Mouse (Mus musculus): ENCODE measurements at regions not wholly inside any gene's neighbourhood (a gene's known extent, or its start where the extent isn't known, plus 50 kb on each side); places are given as distances from the start of the nearest gene placed in this dataset.

DNA sequence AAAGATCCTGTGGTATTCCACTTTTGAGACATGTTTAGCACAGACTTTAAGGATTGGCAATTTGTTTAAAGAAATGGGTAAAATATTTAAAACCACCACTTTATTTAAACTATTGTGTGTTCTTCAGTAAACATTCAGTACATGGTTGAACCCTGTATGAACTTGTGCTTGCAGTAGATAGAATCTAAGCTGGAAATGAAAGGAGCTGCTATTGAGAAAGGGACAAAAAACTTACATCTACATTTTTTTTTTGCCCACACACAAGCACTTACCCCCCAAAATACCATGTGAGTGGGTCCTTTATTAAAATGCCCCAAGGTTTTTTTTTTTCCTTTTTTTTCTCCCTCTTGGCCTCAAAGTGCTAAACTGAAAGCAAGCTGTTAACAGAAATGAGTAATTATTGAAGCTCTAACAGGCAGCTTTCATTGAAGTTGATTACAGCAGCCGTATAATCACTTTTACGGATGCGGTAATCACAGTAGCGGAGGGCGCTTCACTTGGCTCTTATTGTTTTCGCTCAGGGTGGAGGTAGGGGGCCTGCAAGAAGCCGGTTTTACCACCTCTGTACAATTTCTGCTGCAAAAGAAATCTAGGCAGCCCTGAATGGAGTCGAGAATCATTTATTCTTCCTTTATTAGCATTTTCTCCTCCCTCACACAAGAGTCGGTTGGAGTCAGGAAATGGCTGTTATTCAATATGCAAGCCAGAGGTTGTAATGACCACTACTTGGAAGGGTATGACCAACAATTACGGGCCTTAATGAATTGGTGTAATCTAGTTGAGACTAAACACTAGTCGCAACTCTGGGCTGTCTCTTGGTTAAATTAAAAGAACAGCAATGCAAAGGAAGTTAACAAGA is 257.7 kb downstream of the Lmo4 start:
- DNase-seq (ENCODE audit: low read depth, low spot score): no peak

- no peak for DNase-seq (ENCODE audit: low read depth, low spot score)
These were observed 265.8 kb downstream of the Lmo4 start for GRCm38 (mm10) chr3:143939068-143939709.

DNA sequence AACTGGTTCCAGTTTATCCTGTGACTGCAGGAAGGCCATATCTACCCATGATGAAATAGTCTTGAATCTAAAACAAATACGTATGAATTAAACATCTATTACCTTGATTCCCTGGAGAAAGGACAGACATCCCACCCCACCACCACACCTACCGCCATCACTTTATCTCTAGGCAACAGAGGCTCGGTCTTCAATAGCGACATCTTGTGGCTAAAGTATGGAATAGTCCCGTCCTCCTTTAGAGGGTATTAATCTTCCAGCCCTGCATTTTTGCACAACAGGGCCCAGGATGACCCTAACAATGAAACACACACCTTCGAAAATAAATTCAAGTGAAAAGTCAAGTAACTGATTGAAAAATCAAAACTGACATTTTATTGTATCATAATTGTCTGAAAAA is 279.7 kb downstream of the Lmo4 start:
- DNase-seq (ENCODE audit: low read depth, low spot score): no peak

DNA sequence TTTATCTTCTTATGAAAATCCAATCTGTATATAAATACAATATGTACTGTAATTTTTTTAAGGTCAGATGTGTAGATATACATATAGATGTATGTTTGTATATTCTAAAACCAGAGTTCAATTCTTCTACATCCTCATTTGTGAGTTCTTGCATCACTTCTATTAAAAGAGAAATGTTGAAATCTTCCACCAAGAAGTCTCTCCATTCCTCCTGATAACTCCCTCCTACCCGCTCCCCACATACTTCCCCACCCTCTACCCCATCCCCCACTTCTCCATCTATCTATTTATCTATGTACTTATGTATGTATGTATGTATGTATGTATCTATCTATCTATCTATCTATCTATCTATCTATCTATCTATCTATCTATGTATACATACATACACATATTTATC is 285.3 kb downstream of the Lmo4 start:
- DNase-seq (ENCODE audit: low read depth, low spot score): no peak

- DNase-seq (ENCODE audit: low read depth, low spot score): no peak
These were observed 290.4 kb downstream of the Lmo4 start for GRCm38 (mm10) chr3:143914341-143915217.

GRCm38 (mm10) chr3:143913044-143913574 is 291.9 kb downstream of the Lmo4 start:
- DNase-seq (ENCODE audit: low read depth, low spot score): no peak

DNA sequence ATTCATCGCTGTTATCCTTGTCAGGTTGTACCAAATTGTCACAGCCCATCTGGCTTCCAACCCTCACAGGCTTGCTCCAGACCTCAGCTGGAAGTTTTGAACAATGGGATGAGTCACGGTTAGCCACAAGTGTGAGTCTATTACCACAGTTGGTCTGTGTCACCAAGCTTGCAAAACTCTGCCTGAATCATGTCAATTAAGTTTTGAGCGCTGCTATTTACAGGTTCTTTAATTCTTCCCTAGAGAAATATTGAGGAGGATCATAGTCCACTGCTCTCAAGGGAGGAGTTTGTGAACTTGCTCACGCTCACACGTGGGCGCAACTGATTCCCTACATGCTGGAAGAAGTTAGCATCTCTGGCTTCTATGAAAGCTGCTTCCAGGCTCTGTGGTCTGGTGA is 292.6 kb downstream of the Lmo4 start:
- no peak for DNase-seq (ENCODE audit: low read depth, low spot score)

GRCm38 (mm10) chr3:143909341-143909740 is 295.7 kb downstream of the Lmo4 start:
- DNase-seq (ENCODE audit: low read depth, low spot score): no peak

GRCm38 (mm10) chr3:143903421-143903820 is 301.6 kb downstream of the Lmo4 start:
- no peak for DNase-seq (ENCODE audit: low read depth, low spot score)

DNA sequence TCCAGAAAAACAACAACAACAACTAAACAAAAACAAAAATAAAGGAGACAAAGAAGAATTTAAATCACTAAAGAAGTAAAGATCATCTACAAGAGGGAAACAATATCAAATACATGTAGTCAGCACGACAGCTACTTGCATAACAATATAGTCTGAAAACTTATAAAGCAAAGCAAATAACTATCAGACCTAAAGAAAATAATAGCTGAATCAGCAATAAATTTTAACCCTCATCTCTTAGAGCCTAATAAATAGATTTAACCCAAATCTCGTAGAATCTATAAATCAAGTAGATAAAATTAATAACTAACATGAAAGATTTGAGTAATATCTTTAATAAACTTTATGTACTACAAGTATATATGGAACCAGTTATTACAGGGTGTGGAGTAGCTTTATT is 324.2 kb downstream of the Lmo4 start:
- DNase-seq (ENCODE audit: low read depth, low spot score): no peak

GRCm38 (mm10) chr3:143873876-143874275 is 331.1 kb downstream of the Lmo4 start:
- no peak for DNase-seq (ENCODE audit: low read depth, low spot score)

DNA sequence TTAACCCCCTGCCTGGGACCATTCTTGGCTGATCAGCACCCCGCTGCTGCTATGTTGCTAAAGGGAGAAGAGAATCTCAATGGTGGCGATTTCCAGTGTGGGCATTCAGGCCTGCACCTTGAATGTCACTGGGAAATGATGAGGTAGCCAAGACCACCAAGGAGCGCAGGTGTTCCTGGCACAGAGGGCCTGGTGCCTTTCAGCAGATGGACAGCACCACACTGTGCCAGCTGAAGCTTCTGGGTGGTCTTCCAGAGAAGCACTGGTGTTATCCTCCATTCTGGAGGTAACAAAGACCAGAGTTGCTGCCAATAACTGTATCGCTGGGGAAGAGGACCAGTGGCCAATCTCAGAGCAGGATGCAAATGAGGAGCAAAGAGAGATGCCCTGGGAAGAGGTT is 338.5 kb downstream of the Lmo4 start:
- no peak for DNase-seq (ENCODE audit: low read depth, low spot score)

DNA sequence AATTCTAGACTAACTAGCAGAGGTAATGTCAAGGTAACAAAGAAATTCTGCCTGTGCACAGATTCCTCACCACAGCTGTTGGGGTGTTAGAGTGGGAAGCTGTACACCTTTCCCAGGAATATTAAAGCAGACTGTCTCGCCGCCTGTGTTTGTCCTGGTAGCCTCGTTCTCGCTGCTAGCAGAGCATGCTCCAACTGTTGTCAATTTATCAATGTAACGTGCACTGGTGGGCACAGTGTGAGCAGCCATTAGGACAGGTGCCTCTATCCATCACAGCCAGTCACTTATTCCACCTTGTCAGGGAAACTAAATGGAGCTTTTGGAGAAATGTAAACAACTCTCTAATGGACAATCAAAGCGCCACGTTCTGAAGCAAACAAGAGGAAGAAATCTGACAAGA is 339.4 kb downstream of the Lmo4 start:
- DNase-seq (ENCODE audit: low read depth, low spot score): no peak

GRCm38 (mm10) chr3:143864490-143864889 is 340.5 kb downstream of the Lmo4 start:
- no peak for DNase-seq (ENCODE audit: low read depth, low spot score)

DNA sequence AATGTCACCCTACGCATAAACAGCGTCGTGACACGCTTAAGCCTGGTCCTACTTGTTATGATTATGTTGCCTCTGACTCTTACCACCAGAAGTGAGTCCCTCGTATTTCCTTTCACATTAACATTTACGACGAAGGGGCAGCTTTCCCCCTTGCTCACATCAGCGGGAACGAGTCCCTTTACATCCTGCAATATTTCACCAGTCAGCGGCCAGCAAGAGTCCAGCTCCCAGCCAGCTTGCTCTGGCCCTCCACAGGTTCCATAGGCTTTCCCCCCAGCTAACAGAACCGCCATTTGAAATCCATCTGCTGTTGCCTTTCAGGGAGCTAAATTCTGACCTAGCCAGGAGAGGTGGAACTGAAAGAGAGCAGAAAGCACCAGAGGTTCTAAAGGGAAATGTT is 342.5 kb downstream of the Lmo4 start:
- no peak for DNase-seq (ENCODE audit: low read depth, low spot score)

- DNase-seq (ENCODE audit: low read depth, low spot score): no peak
These were observed 343.2 kb downstream of the Lmo4 start for GRCm38 (mm10) chr3:143861866-143862265.

DNA sequence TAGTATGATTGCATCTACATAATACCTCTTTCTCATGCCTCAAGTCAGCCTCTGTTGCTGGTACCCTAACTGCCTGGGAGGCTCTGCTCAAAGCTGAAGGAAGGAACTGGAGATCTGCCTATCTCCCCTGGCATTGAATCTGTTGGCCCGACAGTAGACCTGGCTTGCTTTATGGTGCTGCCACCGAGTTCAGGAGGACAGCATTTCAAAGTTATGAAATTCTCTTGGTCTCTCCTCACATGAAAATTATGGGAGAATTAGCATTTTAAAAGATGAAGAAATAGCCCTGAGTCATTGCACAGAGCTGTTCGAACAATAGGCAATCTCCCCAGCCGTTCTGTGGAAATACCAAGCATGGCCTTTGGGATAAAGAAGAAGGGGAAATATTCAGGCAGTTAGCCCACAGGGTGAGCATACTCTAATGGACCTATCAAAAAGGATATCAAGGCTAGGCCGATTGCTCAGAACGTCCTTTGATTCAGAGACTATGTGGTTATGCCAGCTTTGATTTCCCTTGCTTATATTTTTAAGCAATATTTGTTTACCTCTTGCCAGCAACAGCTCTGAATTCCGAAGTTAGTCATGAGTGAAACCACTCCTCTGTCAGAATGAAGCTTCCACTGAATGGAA is 369.3 kb downstream of the Lmo4 start:
- DNase-seq (ENCODE audit: low read depth, low spot score): no peak

GRCm38 (mm10) chr3:143834725-143835124 is 370.3 kb downstream of the Lmo4 start:
- no peak for DNase-seq (ENCODE audit: low read depth, low spot score)

- no peak for DNase-seq (ENCODE audit: low read depth, low spot score)
These were observed 381.6 kb downstream of the Lmo4 start for GRCm38 (mm10) chr3:143823395-143823777.

GRCm38 (mm10) chr3:143822564-143823394 is 382.2 kb downstream of the Lmo4 start:
- no peak for DNase-seq (ENCODE audit: low read depth, low spot score)

GRCm38 (mm10) chr3:143807544-143807943 is 397.5 kb downstream of the Lmo4 start:
- DNase-seq (ENCODE audit: low read depth, low spot score): no peak
